Mouse (Mus musculus) midbrain, embryonic 10.5 days (tissue): ENCODE data around the gene Tas1r1. TPM values are rescaled to one million over a fixed set of nuclear protein-coding genes. Genes with fewer than 3 reads are reported as not detected.
A peak's percentile ranks its signal among the peaks of the same experiment; 100 is the strongest.
"Not testable (repeated sequence)": the region's sequence is repeated elsewhere in the genome, so short reads cannot be mapped to it uniquely, and the experiment has no call there.

ENCODE experiments used
- DNase-seq: peaks from one replicate; pipeline ENCODE4 v3.0.0-alpha.2; 2017; ENCODE audit warnings: low spot score
- H3K27ac ChIP-seq: fragments of 300-500 bp; sonication (generic); replicated peaks from 2 replicates; pipeline ENCODE4 v1.5.1; 2016; ENCODE audit warnings: mild to moderate bottlenecking
- H3K27me3 ChIP-seq: fragments of 300-500 bp; sonication (generic); 2 replicates; pipeline ENCODE4 v1.6.1; 2016; ENCODE audit warnings: low read depth, mild to moderate bottlenecking; ENCODE audit not compliant: poor library complexity, severe bottlenecking
- H3K36me3 ChIP-seq: fragments of 300-500 bp; sonication (generic); 2 replicates; pipeline ENCODE4 v1.6.1; 2016; ENCODE audit warnings: mild to moderate bottlenecking, moderate library complexity
- H3K4me1 ChIP-seq: fragments of 300-500 bp; sonication (generic); 2 replicates; pipeline ENCODE4 v1.6.1; 2016
- H3K4me3 ChIP-seq: fragments of 300-500 bp; sonication (generic); 2 replicates; pipeline ENCODE4 v1.5.1; 2016; ENCODE audit warnings: mild to moderate bottlenecking, moderate library complexity
- H3K9me3 ChIP-seq: fragments of 300-500 bp; sonication (generic); replicated peaks from 2 replicates; pipeline ENCODE4 v1.6.1; 2016; ENCODE audit warnings: mild to moderate bottlenecking
- WGBS: fragments of 180-500 bp; shearing (Covaris S2); methylation state at CpG from one replicate; pipeline ENCODE4 v1.1.7; 2016; 5-methylcytosine and 5-hydroxymethylcytosine counted together
- polyA plus RNA-seq: library from polyadenylated mRNA; unstranded; fragments of >200 nt; fragmentation: Nextera tagmentation; extraction: Ambion mirVana; gene quantifications from 2 replicates; pipeline ENCODE4 v1.2.1, GENCODE M21; 2016

Tas1r1 gene
- polyA plus RNA-seq, 1 experiment from 2014 or later: 0.75 TPM

DNA sequence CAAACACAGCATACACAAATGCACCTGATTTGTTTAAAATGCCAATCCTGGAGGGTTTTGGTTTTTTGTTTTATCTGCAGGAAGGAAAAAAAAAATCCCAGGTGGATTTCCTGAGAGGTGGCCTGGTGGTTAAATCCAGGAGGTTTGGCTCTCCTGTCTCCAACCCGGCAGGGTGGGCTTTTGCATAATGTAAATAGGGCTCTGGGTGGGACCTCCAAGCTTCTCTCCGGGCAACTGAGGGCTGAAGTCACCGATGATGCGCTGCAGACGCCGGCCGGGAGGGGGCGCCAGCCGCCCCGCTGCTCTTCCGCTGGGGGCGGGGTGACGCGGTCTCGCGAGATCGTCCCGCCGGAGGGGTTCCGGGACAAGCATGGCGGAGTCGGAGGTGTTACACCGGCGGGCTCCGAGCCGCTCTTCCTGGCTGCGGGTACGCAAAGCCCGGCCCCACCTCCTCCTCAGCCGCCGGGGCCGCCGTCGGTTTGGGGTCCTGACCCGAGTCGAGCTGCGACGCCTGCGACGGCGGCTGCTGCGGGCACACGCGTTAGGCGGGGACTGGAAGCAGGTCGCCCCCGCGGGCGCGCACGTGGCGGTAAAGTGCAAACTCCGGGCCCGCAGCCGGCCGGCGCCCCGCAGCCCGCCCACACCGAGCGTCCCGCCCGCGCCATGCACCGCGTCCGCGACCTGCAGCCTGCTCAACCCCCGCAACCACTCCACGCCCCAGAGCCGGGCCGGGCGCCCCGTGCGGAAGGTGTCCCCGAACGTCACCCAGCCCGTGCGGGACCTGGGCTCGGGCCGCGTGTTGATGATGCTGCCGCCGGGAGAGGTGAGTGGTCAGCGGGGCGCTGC, 840 bp upstream of the Tas1r1 start, which contains the start of gene Nol9:
Nol9 (plus strand) TSS at position 337 of the 846 bp plus-strand sequence.
- H3K4me3 ChIP-seq: peak within 1 kb of the TSS; percentile 100
- no peaks in the 10 kb centered on the region for H3K9me3 ChIP-seq
- H3K27me3 ChIP-seq: 0 out of 2 replicates have a peak, but pooled peaks cover 3% of the 10 kb centered on the region
- peaks cover 34% of the 10 kb centered on the region for H3K36me3 ChIP-seq
- peaks cover 30% of the 10 kb centered on the region for H3K4me1 ChIP-seq
- H3K27ac ChIP-seq: peak within 1 kb of the TSS; percentile 87
- WGBS: under 1% methylated on average over 86 of the region's 86 CpGs
- peak; percentile 93 for DNase-seq

DNA sequence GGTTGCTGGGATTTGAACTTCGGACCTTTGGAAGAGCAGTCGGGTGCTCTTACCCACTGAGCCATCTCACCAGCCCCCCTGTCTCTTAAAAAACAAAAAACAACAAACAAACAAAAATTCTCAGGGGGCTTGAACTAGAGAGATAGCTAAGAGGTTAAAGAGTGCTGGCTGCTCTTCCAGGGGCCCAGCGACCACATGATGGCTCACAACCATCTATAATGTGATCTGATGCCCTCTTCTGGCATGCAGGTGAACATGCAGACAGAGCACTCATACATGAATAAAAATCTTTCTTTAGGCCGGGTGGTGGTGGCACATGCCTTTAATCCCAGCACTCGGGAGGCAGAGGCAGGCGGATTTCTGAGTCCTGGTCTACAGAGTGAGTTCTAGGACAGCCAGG, 1.9 kb downstream of the Tas1r1 start:
- H3K4me3 ChIP-seq, DNase-seq, H3K36me3 ChIP-seq, H3K9me3 ChIP-seq, H3K27ac ChIP-seq: not testable (repeated sequence)
- peaks cover 42% of the 10 kb centered on the region for H3K4me1 ChIP-seq
- 89% methylated on average over 6 of the region's 6 CpGs for WGBS
- peaks cover 14% of the 10 kb centered on the region for H3K27me3 ChIP-seq

DNA sequence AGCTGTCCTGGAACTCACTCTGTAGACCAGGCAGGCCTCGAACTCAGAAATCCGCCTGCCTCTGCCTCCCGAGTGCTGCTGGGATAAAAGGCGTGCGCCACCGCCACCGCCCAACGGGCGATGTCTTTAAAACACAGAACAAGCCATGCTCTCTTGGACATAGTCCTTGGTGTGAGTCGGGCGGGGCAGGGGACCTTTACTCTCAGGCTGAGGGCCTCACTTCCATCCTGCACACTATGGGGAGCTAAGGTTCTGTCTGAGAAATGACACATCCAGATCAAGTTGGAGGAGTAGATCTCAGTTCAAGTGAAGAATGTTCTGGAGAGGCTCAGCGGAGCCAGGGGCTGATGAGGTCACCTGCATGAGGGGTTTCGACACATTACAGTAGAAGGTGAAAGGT, 5.4 kb downstream of the Tas1r1 start:
- H3K4me1 ChIP-seq: peaks cover 41% of the 10 kb centered on the region
- H3K27ac ChIP-seq: no peak overlapping the region
- no peak overlapping the region for H3K4me3 ChIP-seq
- no peaks in the 10 kb centered on the region for H3K36me3 ChIP-seq
- peaks cover 14% of the 10 kb centered on the region for H3K27me3 ChIP-seq
- DNase-seq: no peak
- WGBS: 86% methylated on average over 13 of the region's 13 CpGs
- no peaks in the 10 kb centered on the region for H3K9me3 ChIP-seq

DNA sequence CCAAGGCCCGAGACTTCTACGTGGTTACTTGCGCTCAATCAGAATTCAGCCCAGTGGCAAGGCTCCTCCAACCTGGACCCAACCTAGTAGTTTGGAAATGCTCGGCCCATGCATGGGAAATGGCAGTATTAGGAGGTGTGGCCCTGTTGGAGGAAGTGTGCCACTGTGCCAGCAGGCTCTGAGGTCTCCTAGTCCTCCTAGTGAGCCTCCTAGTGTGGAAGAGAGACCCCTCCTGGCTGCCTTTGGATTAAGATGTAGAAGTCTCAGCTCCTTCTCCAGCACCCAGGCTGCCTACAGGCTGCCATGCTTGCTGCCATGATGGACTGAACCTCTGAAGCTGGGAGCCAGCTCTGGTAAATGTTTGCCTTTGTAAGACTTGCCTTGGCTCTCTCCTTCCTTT, 8.4 kb downstream of the Tas1r1 start:
- no peak for DNase-seq
- peaks cover 14% of the 10 kb centered on the region for H3K27me3 ChIP-seq
- H3K36me3 ChIP-seq: peaks cover 15% of the 10 kb centered on the region
- WGBS: 71% methylated on average over 4 of the region's 4 CpGs
- H3K9me3 ChIP-seq: no peaks in the 10 kb centered on the region
- H3K4me1 ChIP-seq: peaks cover 65% of the 10 kb centered on the region
- no peak overlapping the region; the same call in 1 of the 2 replicates for H3K27ac ChIP-seq
- H3K4me3 ChIP-seq: no peak overlapping the region

DNA sequence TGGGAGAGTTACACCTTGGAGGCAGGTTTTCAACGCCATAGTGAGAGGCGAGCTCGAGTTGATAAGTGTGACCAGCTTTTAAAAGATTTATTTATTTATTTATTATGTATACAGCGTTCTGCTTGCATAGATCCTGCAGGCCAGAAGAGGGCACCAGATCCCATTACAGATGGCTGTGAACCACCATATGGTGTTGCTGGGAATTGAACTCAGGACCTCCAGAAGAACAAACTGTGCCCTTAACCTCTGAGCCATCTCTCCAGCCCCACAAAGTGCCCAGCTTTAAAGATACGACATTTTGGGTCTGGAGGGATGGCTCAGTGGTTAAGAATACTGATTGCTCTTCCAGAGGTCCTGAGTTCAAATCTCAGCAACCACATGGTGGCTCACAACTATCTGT, 9.3 kb downstream of the Tas1r1 start:
- peaks cover 71% of the 10 kb centered on the region for H3K4me1 ChIP-seq
- peaks cover 11% of the 10 kb centered on the region for H3K27me3 ChIP-seq
- H3K9me3 ChIP-seq: no peaks in the 10 kb centered on the region
- peaks cover 24% of the 10 kb centered on the region for H3K36me3 ChIP-seq
- no peak for DNase-seq
- 47% methylated on average over 5 of the region's 5 CpGs for WGBS
- H3K27ac ChIP-seq: no peak overlapping the region
- no peak overlapping the region for H3K4me3 ChIP-seq

DNA sequence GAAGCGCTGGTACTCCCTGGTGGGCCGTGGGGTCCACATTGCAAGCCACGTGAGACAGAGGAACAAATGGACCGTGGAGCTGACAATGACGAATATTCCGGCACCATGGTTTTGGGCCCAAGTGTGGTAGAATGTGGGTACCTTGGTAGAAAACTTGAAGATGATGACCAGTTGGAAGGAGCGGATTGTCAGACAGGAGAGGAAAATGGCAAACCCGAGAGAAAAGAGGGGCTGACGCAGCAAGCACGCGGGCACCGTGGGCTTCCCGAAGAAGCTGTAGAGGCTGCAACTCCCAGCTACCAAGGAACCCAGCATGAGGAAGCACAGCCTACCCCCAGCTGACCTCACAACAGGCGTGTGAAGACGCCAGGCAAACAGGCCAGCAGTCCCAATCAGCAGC, 9.9 kb downstream of the Tas1r1 start:
- Histone ChIP-seq H3K27me3 (peaks cover 11% of the 10 kb centered on the region), H3K4me3 (peak overlapping the region; percentile 72), H3K36me3 (peaks cover 30% of the 10 kb centered on the region), H3K4me1 (peaks cover 71% of the 10 kb centered on the region), H3K9me3 (no peaks in the 10 kb centered on the region), H3K27ac (no peak overlapping the region)
- DNase-seq: no peak
- 65% methylated on average over 15 of the region's 15 CpGs for WGBS

DNA sequence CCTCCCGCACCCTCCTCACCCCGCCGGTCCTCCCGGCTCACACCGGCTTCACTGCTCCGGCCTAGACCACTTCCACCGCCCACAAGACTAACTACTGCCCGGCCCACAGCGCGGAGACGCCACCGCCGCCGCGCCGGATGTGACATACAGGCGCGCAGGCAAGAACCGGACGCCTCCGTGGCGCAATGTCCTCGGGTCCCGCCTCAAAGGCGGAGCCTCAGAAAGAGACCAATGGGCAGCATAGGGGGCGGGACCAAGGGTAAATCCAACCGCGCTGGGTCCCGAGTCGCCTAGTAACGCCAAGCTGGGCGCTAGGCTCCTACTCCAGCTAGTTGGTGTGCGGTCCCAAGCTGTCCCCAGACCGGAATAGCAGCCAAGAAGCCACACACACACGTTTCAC, 10.8 kb downstream of the Tas1r1 start, which contains the start of gene Zbtb48:
Zbtb48 (minus strand) TSS at position 148 of the 400 bp plus-strand sequence.
- WGBS: under 1% methylated on average over 35 of the region's 35 CpGs
- Histone ChIP-seq H3K4me3 (peak within 1 kb of the TSS; percentile 72), H3K27ac (peak within 1 kb of the TSS; percentile 86), H3K36me3 (peaks cover 39% of the 10 kb centered on the region), H3K4me1 (peaks cover 70% of the 10 kb centered on the region), H3K9me3 (no peaks in the 10 kb centered on the region), H3K27me3 (peaks cover 9% of the 10 kb centered on the region)
- DNase-seq: peak; percentile 96

DNA sequence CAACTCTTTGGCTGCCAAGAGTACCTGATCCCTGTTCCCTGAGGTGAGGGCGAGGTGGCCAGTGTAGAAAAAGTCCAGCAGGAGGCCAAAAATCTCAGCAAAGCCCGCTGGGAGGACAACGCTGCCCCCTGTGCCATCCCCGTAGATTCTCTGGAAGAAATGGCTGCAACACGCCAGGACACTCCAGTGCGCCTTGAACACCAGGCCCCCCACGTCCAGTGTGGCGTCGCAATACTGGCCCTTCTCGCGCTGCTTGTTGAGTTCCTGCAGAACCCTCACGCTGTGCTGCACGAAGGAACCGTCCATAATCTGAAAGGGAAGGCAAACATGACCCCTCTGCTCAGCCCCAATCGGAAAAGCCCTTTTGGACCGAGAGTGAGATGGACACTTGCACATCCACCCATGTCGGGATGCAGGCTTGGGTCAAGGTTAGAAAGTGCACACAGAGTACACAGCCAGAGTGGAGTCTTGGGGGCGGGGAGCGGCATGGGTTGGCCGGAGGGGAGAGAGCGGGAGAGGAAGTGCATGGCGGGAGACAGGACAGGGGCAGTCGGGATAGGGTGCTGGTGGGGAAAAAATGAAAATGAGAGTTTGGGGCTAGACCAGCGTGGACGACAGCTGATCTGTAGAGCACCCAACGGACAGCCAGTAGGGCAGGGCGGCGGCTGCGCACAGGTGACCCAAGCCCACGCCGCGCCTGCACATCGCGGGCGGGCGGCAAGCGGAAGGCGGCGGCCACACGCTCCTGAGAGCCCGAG, 11.4 kb downstream of the Tas1r1 start:
- Histone ChIP-seq H3K4me3 (peak overlapping the region; percentile 72), H3K27me3 (peaks cover 3% of the 10 kb centered on the region), H3K27ac (peak overlapping the region; percentile 86), H3K9me3 (no peaks in the 10 kb centered on the region), H3K4me1 (peaks cover 64% of the 10 kb centered on the region), H3K36me3 (peaks cover 45% of the 10 kb centered on the region)
- no peak for DNase-seq
- 2% methylated on average over 41 of the region's 41 CpGs for WGBS

DNA sequence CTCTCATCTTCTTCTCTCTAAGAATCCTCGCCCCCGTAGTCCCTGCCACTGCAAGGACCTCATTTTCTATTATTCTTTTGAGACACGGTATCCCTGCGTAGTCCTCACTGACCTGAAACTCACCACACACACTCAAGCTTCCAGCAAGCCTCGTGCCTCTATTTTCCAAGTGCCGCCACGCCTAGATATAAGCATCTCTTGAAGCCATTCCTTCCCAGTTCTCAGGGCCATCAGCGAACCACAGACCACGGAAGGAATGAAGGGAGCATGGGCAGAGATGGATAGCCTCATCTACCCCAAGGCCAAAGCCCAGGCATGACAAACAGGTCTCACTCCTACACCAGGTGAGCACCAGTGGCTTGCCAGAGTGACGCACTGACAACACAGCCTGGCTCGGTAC, 13.8 kb downstream of the Tas1r1 start:
- Histone ChIP-seq H3K9me3 (no peaks in the 10 kb centered on the region), H3K4me1 (peaks cover 42% of the 10 kb centered on the region), H3K27ac (no peak overlapping the region), H3K27me3 (no peaks in the 10 kb centered on the region), H3K4me3 (no peak overlapping the region), H3K36me3 (peaks cover 69% of the 10 kb centered on the region)
- no peak for DNase-seq
- WGBS: 91% methylated on average over 11 of the region's 11 CpGs

DNA sequence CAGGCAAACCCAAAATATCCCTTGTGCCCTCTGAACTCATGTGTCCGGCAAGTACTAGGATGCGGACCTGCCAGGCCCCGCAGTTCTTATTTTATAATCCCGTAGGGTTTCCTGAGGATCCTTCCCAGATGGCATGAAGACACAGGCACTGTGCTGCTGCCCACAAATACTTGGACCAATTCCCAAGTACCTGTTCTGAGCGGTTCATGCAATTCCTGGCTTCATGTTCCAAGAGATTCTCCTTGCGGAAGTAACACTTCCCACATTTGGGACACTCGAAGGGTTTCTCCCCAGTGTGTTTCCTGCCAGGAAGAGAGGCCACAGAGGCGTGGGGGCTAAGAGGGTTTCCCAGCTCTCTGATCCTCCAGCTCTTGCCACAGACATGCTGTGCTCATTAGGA, 15.9 kb downstream of the Tas1r1 start:
- 88% methylated on average over 8 of the region's 8 CpGs for WGBS
- Histone ChIP-seq H3K9me3 (no peaks in the 10 kb centered on the region), H3K4me1 (peaks cover 28% of the 10 kb centered on the region), H3K27me3 (no peaks in the 10 kb centered on the region), H3K36me3 (peaks cover 90% of the 10 kb centered on the region), H3K4me3 (no peak overlapping the region), H3K27ac (no peak overlapping the region)
- no peak for DNase-seq

DNA sequence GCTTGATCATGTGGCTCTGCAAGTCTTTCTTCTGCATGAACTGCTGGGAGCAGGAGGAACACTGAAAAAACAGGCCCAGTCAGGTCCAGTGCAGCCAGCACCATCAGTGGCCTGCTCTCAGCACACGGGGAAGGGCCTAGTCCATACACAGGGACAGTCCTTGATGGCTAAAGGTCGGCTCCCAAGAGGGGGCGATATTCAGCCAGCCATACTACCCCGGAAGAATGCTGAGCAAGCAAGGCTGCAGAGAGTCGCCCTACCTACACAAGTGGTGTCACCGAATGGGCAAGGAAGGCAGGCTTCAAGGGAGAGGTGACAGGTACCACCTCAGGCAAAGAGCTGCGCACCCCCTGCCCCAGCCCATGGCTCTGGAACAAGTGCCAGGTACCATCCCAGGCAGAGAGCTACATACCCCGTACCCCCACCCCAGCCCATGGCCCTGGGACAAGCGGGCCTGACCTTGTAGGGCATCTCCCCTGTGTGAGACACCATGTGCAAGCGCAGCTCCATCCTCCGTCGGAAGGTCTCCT, 16.7 kb downstream of the Tas1r1 start:
- Histone ChIP-seq H3K27ac (no peak overlapping the region), H3K36me3 (peaks cover 97% of the 10 kb centered on the region), H3K27me3 (no peaks in the 10 kb centered on the region), H3K9me3 (no peaks in the 10 kb centered on the region), H3K4me1 (peaks cover 22% of the 10 kb centered on the region), H3K4me3 (no peak overlapping the region)
- WGBS: 76% methylated on average over 12 of the region's 12 CpGs
- no peak for DNase-seq

DNA sequence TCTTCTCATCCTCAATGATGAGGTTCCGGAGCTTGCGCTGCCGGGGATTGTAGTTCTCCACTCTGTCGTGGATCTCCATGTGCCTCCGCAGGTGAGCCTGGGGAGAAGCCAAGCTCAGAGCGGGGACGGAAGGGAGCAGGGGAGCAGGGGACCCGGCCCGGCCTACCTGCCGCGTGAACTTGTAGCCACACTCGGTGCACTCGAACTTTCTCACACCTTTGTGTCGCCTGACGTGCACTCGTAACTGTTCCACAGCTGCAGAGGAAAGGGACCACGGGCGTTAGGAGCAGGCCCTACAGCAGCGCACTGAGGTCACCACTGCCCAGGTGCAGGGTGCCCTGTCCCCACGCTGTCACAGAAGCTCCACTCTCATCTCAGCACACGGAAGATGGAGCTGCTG, 18.3 kb downstream of the Tas1r1 start:
- H3K9me3 ChIP-seq: no peaks in the 10 kb centered on the region
- DNase-seq: no peak
- H3K36me3 ChIP-seq: peaks cover 99% of the 10 kb centered on the region
- H3K27me3 ChIP-seq: no peaks in the 10 kb centered on the region
- no peak overlapping the region for H3K27ac ChIP-seq
- H3K4me3 ChIP-seq: no peak overlapping the region
- 94% methylated on average over 21 of the region's 21 CpGs for WGBS
- peaks cover 6% of the 10 kb centered on the region for H3K4me1 ChIP-seq
